Mouse (Mus musculus) forebrain, postnatal 0 days (tissue): ENCODE data around the gene Tmem50b. TPM values are rescaled to one million over a fixed set of nuclear protein-coding genes. Genes with fewer than 3 reads are reported as not detected.

Experiments
- ATAC-seq: fragments of 200-750 bp; cut with Nextera tagmentation; 2 replicates; pipeline ENCODE4 v1.8.0; 2017; ENCODE audit warnings: mild to moderate bottlenecking, moderate library complexity
- DNase-seq: peaks from one replicate; pipeline ENCODE4 v3.0.0-alpha.2; 2015
- H3K27ac ChIP-seq: fragments of 300-500 bp; sonication (generic); 2 replicates; pipeline ENCODE4 v1.5.1; 2014; ENCODE audit warnings: low read depth, mild to moderate bottlenecking, antibody characterized with exemption, low read length, moderate library complexity, mixed read lengths
- H3K27me3 ChIP-seq: fragments of 300-500 bp; sonication (generic); 2 replicates; pipeline ENCODE4 v1.6.1; 2014; ENCODE audit warnings: mild to moderate bottlenecking, low read length, mixed read lengths; ENCODE audit not compliant: insufficient read depth
- H3K36me3 ChIP-seq: fragments of 300-500 bp; sonication (generic); 2 replicates; pipeline ENCODE4 v1.6.1; 2014; ENCODE audit warnings: mild to moderate bottlenecking, moderate library complexity; ENCODE audit not compliant: insufficient read depth
- H3K4me1 ChIP-seq: fragments of 300-500 bp; sonication (generic); 2 replicates; pipeline ENCODE4 v1.6.1; 2014; ENCODE audit warnings: antibody characterized with exemption; ENCODE audit not compliant: insufficient read depth
- H3K4me2 ChIP-seq: fragments of 300-500 bp; sonication (generic); 2 replicates; pipeline ENCODE4 v1.6.1; 2014; ENCODE audit warnings: low read depth, mild to moderate bottlenecking, moderate library complexity
- H3K4me3 ChIP-seq: fragments of 300-500 bp; sonication (generic); 2 replicates; pipeline ENCODE4 v1.5.1; 2014; ENCODE audit warnings: low read depth, low read length, mixed read lengths
- H3K9ac ChIP-seq: fragments of 300-500 bp; sonication (generic); 2 replicates; pipeline ENCODE4 v1.6.1; 2014; ENCODE audit warnings: mild to moderate bottlenecking
- H3K9me3 ChIP-seq: fragments of 300-500 bp; sonication (generic); 2 replicates; pipeline ENCODE4 v1.6.1; 2016; ENCODE audit warnings: low read length
- CTCF ChIP-seq: sonication (generic); IDR thresholded peaks from 2 replicates; pipeline ENCODE4 v1.5.1; 2016; ENCODE audit warnings: antibody characterized with exemption, control low read depth, low read depth
- WGBS: fragments of 180-500 bp; shearing (Covaris S2); extraction: QIAGEN DNeasy Blood & Tissue Kit; methylation state at CpG from one replicate; pipeline ENCODE4 v1.1.7; 2014; 5-methylcytosine and 5-hydroxymethylcytosine counted together
- polyA plus RNA-seq: library from polyadenylated mRNA; unstranded; fragments of >200 nt; fragmentation: Nextera tagmentation; extraction: Ambion mirVana; gene quantifications from 2 replicates; pipeline ENCODE4 v1.2.1, GENCODE M21; 2015
- total RNA-seq: library from RNA; depleted of rRNA; stranded (reverse); fragments of >200 nt; gene quantifications from 2 replicates; pipeline ENCODE4 v1.2.3, GENCODE M21; 2014

Tmem50b gene
- total and polyA plus RNA-seq, 2 experiments from 2014 or later, result 65.2 to 102 TPM

GRCm38 (mm10) chr16:91609501-91610245 is 12.1 kb upstream of the Tmem50b start:
- Histone ChIP-seq H3K4me2 (no peak overlapping the region), H3K27ac (no peak overlapping the region), H3K4me3 (no peak overlapping the region), H3K4me1 (no peaks in the 10 kb centered on the region), H3K9ac (no peak overlapping the region), H3K36me3 (no peaks in the 10 kb centered on the region), H3K27me3 (no peaks in the 10 kb centered on the region), H3K9me3 (no peaks in the 10 kb centered on the region)
- ATAC-seq (no peak), DNase-seq (peak; percentile 11)
- WGBS, result 62% methylated on average over 9 of the region's 9 CpGs
- TF ChIP-seq CTCF, result no peak

GRCm38 (mm10) chr16:91606958-91607357 is 9.4 kb upstream of the Tmem50b start:
- DNase-seq, result no peak
- no peaks in the 10 kb centered on the region for H3K36me3 ChIP-seq
- no peak overlapping the region for H3K9ac ChIP-seq
- H3K4me1 ChIP-seq, result no peaks in the 10 kb centered on the region
- no peak overlapping the region for H3K4me2 ChIP-seq
- H3K4me3 ChIP-seq, result no peak overlapping the region
- WGBS, result 90% methylated on average over 8 of the region's 8 CpGs
- no peaks in the 10 kb centered on the region for H3K9me3 ChIP-seq
- H3K27me3 ChIP-seq, result no peaks in the 10 kb centered on the region
- no peak overlapping the region for H3K27ac ChIP-seq
- no peak for ATAC-seq
- no peak for TF ChIP-seq CTCF

DNA sequence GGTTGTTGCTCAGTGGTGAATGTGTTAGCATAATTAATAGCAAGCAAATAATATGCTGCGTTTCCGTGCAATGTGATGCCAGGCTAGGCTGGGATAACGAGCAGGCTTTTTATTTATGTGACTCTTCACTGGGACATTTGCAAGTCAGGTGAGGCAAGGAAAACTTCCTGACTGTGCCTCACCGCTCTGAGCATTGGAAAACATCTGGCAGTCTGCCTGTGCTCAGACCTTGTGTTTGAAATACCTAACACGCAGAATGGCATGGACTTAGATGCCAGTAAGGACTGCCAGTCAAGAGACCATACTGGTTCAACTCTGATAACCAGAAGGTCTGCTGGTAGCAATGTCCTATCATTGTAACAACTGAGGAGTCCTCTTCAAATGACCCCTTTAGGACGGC is 7.6 kb upstream of the Tmem50b start:
- Histone ChIP-seq H3K27me3 (no peaks in the 10 kb centered on the region), H3K4me2 (no peak overlapping the region), H3K9ac (no peak overlapping the region), H3K9me3 (no peaks in the 10 kb centered on the region), H3K27ac (no peak overlapping the region), H3K4me3 (no peak overlapping the region), H3K4me1 (no peaks in the 10 kb centered on the region), H3K36me3 (no peaks in the 10 kb centered on the region)
- no peak for DNase-seq
- ATAC-seq, result no peak
- TF ChIP-seq CTCF, result no peak
- 58% methylated on average over 6 of the region's 6 CpGs for WGBS

GRCm38 (mm10) chr16:91601693-91602092 is 4.1 kb upstream of the Tmem50b start:
- Histone ChIP-seq H3K9ac (no peak overlapping the region), H3K4me2 (no peak overlapping the region), H3K4me3 (no peak overlapping the region), H3K27me3 (no peaks in the 10 kb centered on the region), H3K36me3 (no peaks in the 10 kb centered on the region), H3K9me3 (no peaks in the 10 kb centered on the region), H3K27ac (no peak overlapping the region), H3K4me1 (no peaks in the 10 kb centered on the region; the same call in 1 of the 2 replicates)
- ATAC-seq (no peak), DNase-seq (no peak)
- TF ChIP-seq CTCF, result no peak
- 75% methylated on average over 9 of the region's 9 CpGs for WGBS

DNA sequence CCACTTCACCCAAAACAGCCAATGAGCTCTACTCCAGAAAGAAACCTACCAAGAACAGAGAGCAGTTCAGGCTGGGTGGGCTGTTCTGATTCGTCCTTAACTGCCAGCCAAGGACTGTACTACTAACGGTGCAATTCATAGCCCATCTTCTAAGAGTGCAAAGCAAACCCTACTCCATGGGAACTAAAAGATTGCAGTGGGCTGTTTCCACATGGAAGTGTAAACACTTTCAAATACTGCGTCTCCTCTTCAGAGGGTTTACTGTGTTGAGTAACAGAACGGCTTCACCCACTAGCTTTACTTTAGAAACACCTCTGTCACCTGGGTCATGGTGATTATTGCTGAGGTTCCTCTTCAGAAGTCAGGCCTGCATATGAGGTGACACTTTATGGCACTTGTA is 3.5 kb upstream of the Tmem50b start:
- no peak overlapping the region for H3K4me2 ChIP-seq
- H3K4me3 ChIP-seq, result no peak overlapping the region
- TF ChIP-seq CTCF, result no peak
- no peaks in the 10 kb centered on the region for H3K36me3 ChIP-seq
- H3K9me3 ChIP-seq, result no peaks in the 10 kb centered on the region
- no peak overlapping the region for H3K9ac ChIP-seq
- 81% methylated on average over 4 of the region's 4 CpGs for WGBS
- H3K4me1 ChIP-seq, result no peaks in the 10 kb centered on the region; the same call in 1 of the 2 replicates
- H3K27ac ChIP-seq, result no peak overlapping the region
- DNase-seq (no peak), ATAC-seq (no peak)
- H3K27me3 ChIP-seq, result no peaks in the 10 kb centered on the region

DNA sequence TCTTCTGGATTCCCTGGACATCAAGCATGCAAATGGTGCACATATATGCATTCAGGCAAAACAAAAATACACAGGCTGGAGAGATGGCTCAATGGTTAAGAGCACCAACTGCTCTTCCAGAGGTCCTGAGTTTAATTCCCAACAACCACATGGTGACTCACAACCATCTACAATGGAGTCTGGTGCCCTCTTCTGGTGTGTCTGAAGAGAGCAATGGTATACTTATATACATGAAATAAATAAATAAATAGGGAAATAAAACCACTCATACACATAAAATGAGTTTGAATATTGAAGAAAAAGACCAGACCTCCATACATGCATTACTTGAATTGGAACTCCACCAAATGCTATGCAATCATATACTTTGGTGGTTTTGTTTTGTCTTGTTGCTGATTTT is 1.6 kb upstream of the Tmem50b start:
- Histone ChIP-seq H3K4me2 (no peak overlapping the region), H3K27me3 (no peaks in the 10 kb centered on the region), H3K27ac (no peak overlapping the region), H3K36me3 (no peaks in the 10 kb centered on the region), H3K9ac (no peak overlapping the region), H3K4me3 (no peak overlapping the region), H3K4me1 (no peaks in the 10 kb centered on the region; the same call in 1 of the 2 replicates), H3K9me3 (no peaks in the 10 kb centered on the region)
- no peak for ATAC-seq
- peak; percentile 25; the same call in 1 of the 2 replicates for TF ChIP-seq CTCF
- no peak for DNase-seq

DNA sequence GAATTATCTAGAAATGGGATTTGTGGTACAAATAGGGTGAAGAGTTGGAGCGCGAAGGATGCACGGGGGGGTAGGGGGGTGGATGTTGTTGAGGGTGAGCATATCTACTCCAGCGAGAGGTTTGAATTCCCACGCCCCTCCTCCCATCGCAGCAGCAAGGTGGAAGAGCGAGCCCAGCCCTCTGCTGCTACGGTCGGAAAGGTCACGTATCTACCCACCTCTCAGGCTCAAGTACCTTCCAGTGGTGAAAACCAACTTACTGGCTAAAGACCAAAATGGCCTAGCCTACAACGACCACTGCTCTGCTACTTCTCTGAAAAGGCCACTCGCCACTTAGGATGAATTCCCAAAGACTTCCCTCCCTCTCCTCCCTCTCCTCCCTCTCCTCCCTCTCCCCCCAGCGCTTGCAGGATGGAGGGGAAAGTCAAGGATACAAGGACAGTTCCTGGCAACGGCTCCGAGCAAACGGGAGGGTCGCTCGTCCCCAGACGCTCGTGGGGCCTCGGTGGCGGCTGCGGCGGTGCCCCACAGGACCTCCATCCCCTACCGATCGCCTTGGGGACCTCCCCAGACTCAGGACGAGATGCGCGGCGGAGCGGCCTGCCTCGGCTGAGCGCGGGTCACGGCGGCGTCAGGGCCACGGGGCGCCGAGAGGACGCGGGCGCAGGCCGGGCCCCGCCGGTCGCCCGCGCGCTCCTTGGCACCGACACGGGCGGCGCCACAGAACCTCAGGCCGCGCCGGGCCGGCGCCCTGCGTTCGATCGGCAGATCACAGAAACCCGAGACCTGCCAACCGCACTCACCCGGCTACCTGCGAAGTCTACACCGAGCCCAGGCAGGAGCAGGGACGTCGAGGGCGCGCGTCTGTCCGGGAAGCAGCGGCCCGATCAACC is 575 bp downstream of the Tmem50b start:
- Histone ChIP-seq H3K9me3 (no peaks in the 10 kb centered on the region), H3K4me3 (peak overlapping the region; percentile 91), H3K4me2 (peak overlapping the region; percentile 76), H3K4me1 (no peaks in the 10 kb centered on the region; the same call in 1 of the 2 replicates), H3K36me3 (no peaks in the 10 kb centered on the region), H3K27ac (peak overlapping the region; percentile 69), H3K27me3 (no peaks in the 10 kb centered on the region), H3K9ac (peak overlapping the region; percentile 78)
- ATAC-seq, result peak; percentile 72
- WGBS, result 3% methylated on average over 55 of the region's 75 CpGs
- no peak for TF ChIP-seq CTCF
- DNase-seq, result peak; percentile 58
